ENCODE assay signal across 35 mouse cellular contexts in genomic region chr5:97379976-97380375, GRCm38 (mm10). TPM values are rescaled to one million over a fixed set of nuclear protein-coding genes. Genes with fewer than 3 reads are reported as not detected.
DNase-seq lines count a peak whose midpoint lies in the region; ATAC-seq and TF ChIP-seq lines count a peak whose summit lies in the region.
"Had no signal": no experiment of that assay in that cellular context is flagged by ENCODE, and none has a peak within 500 bp of the region (broad histone marks: within the 10 kb centered on the region; RNA-seq: fewer than 3 reads in every experiment).

No protein-coding gene starts in this region.

- WGBS in stomach, embryonic 14.5 days, result 37% methylated on average over 3 of the region's 3 CpGs
- 25% methylated on average over 3 of the region's 3 CpGs for WGBS in stomach, postnatal 0 days
- 50% methylated on average over 3 of the region's 3 CpGs for WGBS in limb, embryonic 10.5 days

- H3K9ac ChIP-seq in stomach, embryonic 14.5 days (replicated peaks; ENCODE audit: low read depth, low read length), result no peak overlapping the region
- H3K9ac ChIP-seq in stomach, postnatal 0 days (ENCODE audit: low read length), result no peak overlapping the region
- H3K9ac ChIP-seq: heart, embryonic 15.5 days; hindbrain, embryonic 12.5 days; kidney, embryonic 15.5 days; limb, embryonic 15.5 days; liver, embryonic 13.5 days; midbrain, embryonic 13.5 days had no signal

- H3K27ac ChIP-seq in stomach, embryonic 14.5 days (ENCODE audit: low read length), result no peak overlapping the region
- no peak overlapping the region for H3K27ac ChIP-seq in stomach, postnatal 0 days (replicated peaks)
- peak overlapping the region; percentile 42; the same call in 1 of the 2 replicates for H3K27ac ChIP-seq in limb, embryonic 10.5 days
- H3K27ac ChIP-seq: heart, embryonic 10.5 days; heart, embryonic 15.5 days; hindbrain, embryonic 12.5 days; kidney, embryonic 15.5 days; limb, embryonic 15.5 days; liver, embryonic 13.5 days; midbrain, embryonic 13.5 days had no signal

- H3K4me3 ChIP-seq in stomach, embryonic 14.5 days (ENCODE audit: low read depth, low read length), result no peak overlapping the region
- H3K4me3 ChIP-seq in stomach, postnatal 0 days (ENCODE audit: low read depth, low read length), result no peak overlapping the region
- H3K4me3 ChIP-seq in limb, embryonic 10.5 days, result no peak overlapping the region
- H3K4me3 ChIP-seq: heart, embryonic 10.5 days; heart, embryonic 15.5 days; hindbrain, embryonic 12.5 days; kidney, embryonic 15.5 days; limb, embryonic 15.5 days; liver, embryonic 13.5 days; midbrain, embryonic 13.5 days had no signal

- 0 out of 2 replicates have a peak, but pooled peaks have one; percentile 49 for ATAC-seq in stomach, embryonic 14.5 days (ENCODE audit: insufficient number of reproducible peaks, insufficient read depth, low FRiP score, low read depth)
- no peak for ATAC-seq in stomach, postnatal 0 days (ENCODE audit: low FRiP score, low TSS enrichment)
- ATAC-seq: CD4-positive, CD25-positive, alpha-beta regulatory T cell, adult 4 months; forebrain, embryonic 14.5 days; intestine, embryonic 16.5 days; midbrain, embryonic 13.5 days had no signal

- no peak for TF ChIP-seq CTCF in stomach, postnatal 0 days (IDR thresholded peaks at IDR 0.05; ENCODE audit: low read depth)

- TF ChIP-seq EP300 in stomach, postnatal 0 days (optimal IDR thresholded peaks at IDR 0.05), result no peak

- H3K9me3 ChIP-seq in stomach, embryonic 14.5 days (ENCODE audit: control insufficient read depth, low read depth, low read length), result no peaks in the 10 kb centered on the region
- H3K9me3 ChIP-seq in stomach, postnatal 0 days (ENCODE audit: control insufficient read depth, low read length), result no peaks in the 10 kb centered on the region
- no peaks in the 10 kb centered on the region for H3K9me3 ChIP-seq in limb, embryonic 10.5 days (replicated peaks)
- H3K9me3 ChIP-seq: heart, embryonic 10.5 days; heart, embryonic 15.5 days; hindbrain, embryonic 12.5 days; kidney, embryonic 15.5 days; limb, embryonic 15.5 days; liver, embryonic 13.5 days; midbrain, embryonic 13.5 days had no signal

- peaks cover 4% of the 10 kb centered on the region; the same call in 1 of the 2 replicates for H3K4me1 ChIP-seq in stomach, embryonic 14.5 days (ENCODE audit: control insufficient read depth, insufficient read depth, low read length)
- H3K4me1 ChIP-seq in stomach, postnatal 0 days (replicated peaks; ENCODE audit: control insufficient read depth, insufficient read depth), result no peaks in the 10 kb centered on the region
- H3K4me1 ChIP-seq in limb, embryonic 10.5 days, result no peaks in the 10 kb centered on the region
- H3K4me1 ChIP-seq: hindbrain, embryonic 12.5 days; kidney, embryonic 15.5 days; limb, embryonic 15.5 days; liver, embryonic 13.5 days had no signal

- intact Hi-C loops in left cerebral cortex, postnatal 4 days (cut with DNase I), result no loop called here

- no peak for DNase-seq in stomach, postnatal 0 days (ENCODE audit: low spot score)
- peak; percentile 40 for DNase-seq in embryo, embryonic 10.5 days (ENCODE audit: low spot score)
- no peak for DNase-seq in limb, embryonic 10.5 days (ENCODE audit: low spot score)
- no peak for DNase-seq in kidney, adult 8-10 months
- DNase-seq in left cerebral cortex, postnatal 4 days, result no peak
- no peak for DNase-seq in testis, postnatal 14 days (ENCODE audit: low spot score)
- DNase-seq: adrenal gland, postnatal 10 days; cerebellum, adult 8-10 months; cerebellum, postnatal 36 days; gastrocnemius, postnatal 25 days; heart, adult 11 months; kidney, postnatal 25 days; liver, embryonic 13.5 days; lung, adult 18-20 months; lung, postnatal 14 days; right cerebral cortex, postnatal 25 days; spleen, adult 18-20 months had no signal

- no peaks in the 10 kb centered on the region for H3K27me3 ChIP-seq in stomach, embryonic 14.5 days (ENCODE audit: control insufficient read depth, insufficient read depth, low read length)
- no peaks in the 10 kb centered on the region for H3K27me3 ChIP-seq in stomach, postnatal 0 days (ENCODE audit: control insufficient read depth, insufficient read depth, low read length)
- no peaks in the 10 kb centered on the region for H3K27me3 ChIP-seq in limb, embryonic 10.5 days (ENCODE audit: low read depth, poor library complexity, severe bottlenecking)
- H3K27me3 ChIP-seq: heart, embryonic 15.5 days; hindbrain, embryonic 12.5 days; kidney, embryonic 15.5 days; limb, embryonic 15.5 days; liver, embryonic 13.5 days; midbrain, embryonic 13.5 days had no signal

- no peak overlapping the region for H3K4me2 ChIP-seq in stomach, embryonic 14.5 days (replicated peaks; ENCODE audit: low read depth, low read length)
- H3K4me2 ChIP-seq in stomach, postnatal 0 days (replicated peaks; ENCODE audit: low read depth), result no peak overlapping the region
- H3K4me2 ChIP-seq: heart, embryonic 15.5 days; hindbrain, embryonic 12.5 days; kidney, embryonic 15.5 days; limb, embryonic 15.5 days; liver, embryonic 13.5 days; midbrain, embryonic 13.5 days had no signal

- no peaks in the 10 kb centered on the region for H3K36me3 ChIP-seq in stomach, embryonic 14.5 days (ENCODE audit: control insufficient read depth, insufficient read depth, low read length)
- no peaks in the 10 kb centered on the region for H3K36me3 ChIP-seq in stomach, postnatal 0 days (ENCODE audit: control insufficient read depth, insufficient read depth, low read length)
- no peaks in the 10 kb centered on the region for H3K36me3 ChIP-seq in limb, embryonic 10.5 days
- H3K36me3 ChIP-seq: heart, embryonic 10.5 days; heart, embryonic 15.5 days; hindbrain, embryonic 12.5 days; kidney, embryonic 15.5 days; limb, embryonic 15.5 days; liver, embryonic 13.5 days; midbrain, embryonic 13.5 days had no signal

RNA-seq across cellular contexts. Expression of gene Naa11, which starts 12.2 kb away (rescaled TPM):
- polyA plus RNA-seq in stomach, embryonic 14.5 days (2014; fragmentation: Nextera tagmentation; extraction: Ambion mirVana), result 0.07 and 0.17 TPM in 2 replicates
- not detected in 2 replicates for polyA plus RNA-seq in stomach, postnatal 0 days (2015; fragmentation: Nextera tagmentation; extraction: Ambion mirVana)
- not detected in 2 replicates for polyA plus RNA-seq in limb, embryonic 10.5 days (2016; fragmentation: Nextera tagmentation; extraction: Ambion mirVana)
- under 1 TPM; 0.10 to 0.18 TPM for total RNA-seq in left cerebral cortex, postnatal 4 days (2021)
- total RNA-seq: adrenal gland, postnatal 10 days; gastrocnemius, adult 18-20 months; gastrocnemius, postnatal 25 days; heart, postnatal 25 days; layer of hippocampus, adult 8-10 months; layer of hippocampus, postnatal 25 days; left cerebral cortex, postnatal 36 days; monocyte, adult 5-6 weeks had no signal
- polyA plus RNA-seq: CD4-positive, CD25-positive, alpha-beta regulatory T cell, adult 4 months; embryonic facial prominence, embryonic 11.5 days; heart, embryonic 10.5 days; heart, embryonic 15.5 days; hindbrain, embryonic 12.5 days; intestine, embryonic 16.5 days; kidney, embryonic 15.5 days; limb, embryonic 15.5 days; liver, embryonic 13.5 days; neural tube, embryonic 14.5 days had no signal
